Mouse (Mus musculus) gastrocnemius, adult 2 months (tissue): ENCODE data around the gene Ephb6. TPM values are rescaled to one million over a fixed set of nuclear protein-coding genes. Genes with fewer than 3 reads are reported as not detected.
A peak's percentile ranks its signal among the peaks of the same experiment; 100 is the strongest.
"Not testable (repeated sequence)": the region's sequence is repeated elsewhere in the genome, so short reads cannot be mapped to it uniquely, and the experiment has no call there.

Experiments
- DNase-seq: peaks from one replicate; pipeline ENCODE4 v3.0.0; 2022
- H3K27ac ChIP-seq: fragments of 200-600 bp; 2 replicates; pipeline ENCODE4 v1.8.1; 2022; ENCODE audit warnings: mild to moderate bottlenecking
- H3K4me3 ChIP-seq: fragments of 200-600 bp; 2 replicates; pipeline ENCODE4 v1.8.1; 2022; ENCODE audit warnings: mild to moderate bottlenecking, moderate library complexity
- CTCF ChIP-seq: fragments of 200-600 bp; IDR thresholded peaks from 2 replicates; pipeline ENCODE4 v1.8.1; 2022; ENCODE audit warnings: antibody characterized with exemption, mild to moderate bottlenecking, moderate library complexity
- intact Hi-C: fragments of 180-260 bp; cut with DNase I; formaldehyde crosslinking; loops from one replicate; pipeline ENCODE4 v1.15.1; 2025
- long read RNA-seq, 2 experiments: library from polyadenylated mRNA; stranded (forward); transcript quantifications; one replicate each; pipeline ENCODE4 v2.0.0; 2021
- total RNA-seq, 2 experiments: library from RNA; stranded (reverse); gene quantifications; 2 replicates each; pipeline ENCODE4 v1.2.3; 2021

Ephb6 gene
- total RNA-seq = under 1 TPM; 0.54 to 0.98 TPM
- long read RNA-seq, experiment 1, partial matches to known transcripts = 0 of 1 reads
- long read RNA-seq, experiment 1, other reads (novel, unspliced or antisense) = 0 of 1 reads
- long read RNA-seq, experiment 2, partial matches to known transcripts = 0 of 3 reads
- long read RNA-seq, experiment 2, other reads (novel, unspliced or antisense) = 0 of 3 reads

GRCm38 (mm10) chr6:41605061-41605793 lies at the start of gene Ephb6:
Ephb6 (plus strand) TSS chr6:41605482.
- DNase-seq = peak; percentile 72
- intact Hi-C loops = no loop called here
- H3K27ac ChIP-seq = peak within 1 kb of the TSS; percentile 53; the same call in 1 of the 2 replicates
- H3K4me3 ChIP-seq = peak within 1 kb of the TSS; percentile 78
- TF ChIP-seq CTCF = no peak

GRCm38 (mm10) chr6:41556389-41556788 lies 48.9 kb upstream of the Ephb6 start:
- no peak; the same call in 1 of the 2 replicates for TF ChIP-seq CTCF
- no peak overlapping the region for H3K4me3 ChIP-seq
- no peak for DNase-seq
- intact Hi-C loops = no loop called here
- H3K27ac ChIP-seq = no peak overlapping the region

GRCm38 (mm10) chr6:41557468-41557867 lies 47.8 kb upstream of the Ephb6 start:
- intact Hi-C loops = no loop called here
- no peak for DNase-seq
- TF ChIP-seq CTCF = no peak
- Histone ChIP-seq H3K4me3 (no peak overlapping the region), H3K27ac (no peak overlapping the region)

GRCm38 (mm10) chr6:41558271-41558670 lies 47.0 kb upstream of the Ephb6 start:
- TF ChIP-seq CTCF = no peak
- DNase-seq = no peak
- intact Hi-C loops = no loop called here

GRCm38 (mm10) chr6:41559331-41559730 lies 46.0 kb upstream of the Ephb6 start:
- DNase-seq = no peak
- Histone ChIP-seq H3K27ac (no peak overlapping the region), H3K4me3 (no peak overlapping the region)
- no peak for TF ChIP-seq CTCF
- intact Hi-C loops = no loop called here

More at GRCm38 (mm10) chr6:41558271-41558670, 47.0 kb upstream of the Ephb6 start:
- Histone ChIP-seq H3K4me3 (no peak overlapping the region), H3K27ac (no peak overlapping the region)

- Histone ChIP-seq H3K27ac (no peak overlapping the region), H3K4me3 (no peak overlapping the region)
- intact Hi-C loops = no loop called here
- no peak for TF ChIP-seq CTCF
- no peak for DNase-seq
Observed at GRCm38 (mm10) chr6:41560273-41560672, 45.0 kb upstream of the Ephb6 start.

- TF ChIP-seq CTCF = no peak
- H3K4me3 ChIP-seq = no peak overlapping the region
- H3K27ac ChIP-seq = no peak overlapping the region
- DNase-seq = no peak
- intact Hi-C loops = no loop called here
Observed at GRCm38 (mm10) chr6:41562598-41562997, 42.7 kb upstream of the Ephb6 start.

GRCm38 (mm10) chr6:41563104-41563951 lies 42.0 kb upstream of the Ephb6 start:
- DNase-seq, H3K4me3 ChIP-seq, intact Hi-C loops, H3K27ac ChIP-seq: not testable (repeated sequence)

GRCm38 (mm10) chr6:41565261-41565660 lies 40.0 kb upstream of the Ephb6 start:
- intact Hi-C loops = no loop called here
- DNase-seq = no peak
- no peak overlapping the region for H3K27ac ChIP-seq
- H3K4me3 ChIP-seq = no peak overlapping the region
- TF ChIP-seq CTCF = no peak

GRCm38 (mm10) chr6:41566965-41567364 lies 38.3 kb upstream of the Ephb6 start:
- intact Hi-C loops = no loop called here
- H3K27ac ChIP-seq = no peak overlapping the region
- no peak for TF ChIP-seq CTCF
- no peak overlapping the region for H3K4me3 ChIP-seq
- DNase-seq = no peak

GRCm38 (mm10) chr6:41569078-41569477 lies 36.2 kb upstream of the Ephb6 start:
- no peak overlapping the region for H3K4me3 ChIP-seq
- intact Hi-C loops = no loop called here
- no peak for TF ChIP-seq CTCF
- DNase-seq = no peak
- no peak overlapping the region for H3K27ac ChIP-seq

GRCm38 (mm10) chr6:41576526-41577097 lies 28.7 kb upstream of the Ephb6 start:
- no peak for TF ChIP-seq CTCF
- Histone ChIP-seq H3K27ac (no peak overlapping the region), H3K4me3 (no peak overlapping the region)
- intact Hi-C loops = no loop called here
- no peak for DNase-seq

- TF ChIP-seq CTCF = no peak
- H3K4me3 ChIP-seq = no peak overlapping the region
- DNase-seq = no peak
- intact Hi-C loops = no loop called here
- no peak overlapping the region for H3K27ac ChIP-seq
Observed at GRCm38 (mm10) chr6:41577297-41577696, 28.0 kb upstream of the Ephb6 start.
